Comparison of ENCODE assay signal across 10 mouse cellular contexts in genomic region chr5:123996194-123996593, GRCm38 (mm10). TPM values are rescaled to one million over a fixed set of nuclear protein-coding genes. Genes with fewer than 3 reads are reported as not detected.
DNase-seq lines count a peak whose midpoint lies in the region; ATAC-seq lines count a peak whose summit lies in the region.
"Had no signal": no experiment of that assay in that cellular context is flagged by ENCODE, and none has a peak within 500 bp of the region (broad histone marks: within the 10 kb centered on the region; RNA-seq: fewer than 3 reads in every experiment).

No protein-coding gene starts in this region.

- H3K9me3 ChIP-seq in hindbrain, embryonic 12.5 days (replicated peaks) = no peaks in the 10 kb centered on the region
- no peaks in the 10 kb centered on the region for H3K9me3 ChIP-seq in hindbrain, embryonic 10.5 days
- no peaks in the 10 kb centered on the region for H3K9me3 ChIP-seq in midbrain, embryonic 10.5 days (replicated peaks)
- no peaks in the 10 kb centered on the region for H3K9me3 ChIP-seq in midbrain, embryonic 11.5 days (ENCODE audit: control insufficient read depth, low read length)

- H3K27me3 ChIP-seq in hindbrain, embryonic 12.5 days = peaks cover 14% of the 10 kb centered on the region
- H3K27me3 ChIP-seq in hindbrain, embryonic 10.5 days (ENCODE audit: insufficient read depth, poor library complexity, severe bottlenecking) = peaks cover 5% of the 10 kb centered on the region; the same call in 1 of the 2 replicates
- H3K27me3 ChIP-seq in midbrain, embryonic 10.5 days (ENCODE audit: low read depth, poor library complexity, severe bottlenecking) = no peaks in the 10 kb centered on the region
- H3K27me3 ChIP-seq in midbrain, embryonic 11.5 days (ENCODE audit: control insufficient read depth, insufficient read depth, low read length) = no peaks in the 10 kb centered on the region

- DNase-seq in hindbrain, embryonic 10.5 days (ENCODE audit: low spot score) = no peak
- no peak for DNase-seq in midbrain, embryonic 10.5 days (ENCODE audit: low spot score)
- DNase-seq in midbrain, embryonic 11.5 days (ENCODE audit: low spot score, missing footprints) = no peak
- DNase-seq in ES-CJ7 (ENCODE audit: low read depth, low spot score) (peak; percentile 79), ZHBTc4 (ENCODE audit: low read depth, low spot score) (peak; percentile 89)
- no peak for DNase-seq in adrenal gland, adult 18-20 months (ENCODE audit: low spot score in 2 of 2)
- DNase-seq: cerebellum, adult 11-12 months had no signal

- H3K4me2 ChIP-seq in hindbrain, embryonic 12.5 days (replicated peaks) = no peak overlapping the region
- no peak overlapping the region for H3K4me2 ChIP-seq in midbrain, embryonic 11.5 days

- WGBS in hindbrain, embryonic 12.5 days = 80% methylated on average over 10 of the region's 10 CpGs
- WGBS in hindbrain, embryonic 10.5 days = 85% methylated on average over 10 of the region's 10 CpGs
- WGBS in midbrain, embryonic 10.5 days = 91% methylated on average over 10 of the region's 10 CpGs
- 81% methylated on average over 10 of the region's 10 CpGs for WGBS in midbrain, embryonic 11.5 days

- peak overlapping the region; percentile 4; the same call in 1 of the 2 replicates for H3K27ac ChIP-seq in hindbrain, embryonic 12.5 days
- no peak overlapping the region for H3K27ac ChIP-seq in hindbrain, embryonic 10.5 days
- peak overlapping the region; percentile 52; the same call in 1 of the 2 replicates for H3K27ac ChIP-seq in midbrain, embryonic 10.5 days (replicated peaks)
- no peak overlapping the region for H3K27ac ChIP-seq in midbrain, embryonic 11.5 days (ENCODE audit: low read depth, low read length)

- peaks cover 14% of the 10 kb centered on the region for H3K4me1 ChIP-seq in hindbrain, embryonic 12.5 days
- peaks cover 48% of the 10 kb centered on the region for H3K4me1 ChIP-seq in hindbrain, embryonic 10.5 days (replicated peaks)
- H3K4me1 ChIP-seq in midbrain, embryonic 10.5 days = peaks cover 20% of the 10 kb centered on the region
- 0 out of 2 replicates have a peak, but pooled peaks cover 2% of the 10 kb centered on the region for H3K4me1 ChIP-seq in midbrain, embryonic 11.5 days (ENCODE audit: control insufficient read depth, insufficient read depth, low read length)

- H3K9ac ChIP-seq in hindbrain, embryonic 12.5 days = no peak overlapping the region
- H3K9ac ChIP-seq in midbrain, embryonic 11.5 days (ENCODE audit: low read length) = no peak overlapping the region

- no peak for ATAC-seq in hindbrain, embryonic 12.5 days (ENCODE audit: low FRiP score)
- ATAC-seq in midbrain, embryonic 11.5 days (ENCODE audit: low FRiP score) = no peak
- ATAC-seq: activated CD4-positive, CD25-positive, alpha-beta regulatory T cell, adult 4 months had no signal

- H3K4me3 ChIP-seq in hindbrain, embryonic 12.5 days = no peak overlapping the region
- H3K4me3 ChIP-seq in hindbrain, embryonic 10.5 days = no peak overlapping the region
- H3K4me3 ChIP-seq in midbrain, embryonic 10.5 days = no peak overlapping the region
- no peak overlapping the region for H3K4me3 ChIP-seq in midbrain, embryonic 11.5 days (ENCODE audit: low read depth, low read length)
- H3K4me3 ChIP-seq: erythroblast, embryonic 14.5 days had no signal

- 0 out of 2 replicates have a peak, but pooled peaks cover 3% of the 10 kb centered on the region for H3K36me3 ChIP-seq in hindbrain, embryonic 12.5 days
- peaks cover 39% of the 10 kb centered on the region for H3K36me3 ChIP-seq in hindbrain, embryonic 10.5 days
- no peaks in the 10 kb centered on the region for H3K36me3 ChIP-seq in midbrain, embryonic 10.5 days
- no peaks in the 10 kb centered on the region for H3K36me3 ChIP-seq in midbrain, embryonic 11.5 days (ENCODE audit: control insufficient read depth, insufficient read depth, low read length)

RNA-seq across cellular contexts. Expression of gene Hip1r, which starts 22.8 kb away (rescaled TPM):
- polyA plus RNA-seq in hindbrain, embryonic 12.5 days (2016; fragmentation: Nextera tagmentation; extraction: Ambion mirVana) = 14.4 and 20.4 TPM in 2 replicates
- polyA plus RNA-seq in hindbrain, embryonic 10.5 days (2016; fragmentation: Nextera tagmentation; extraction: Ambion mirVana) = 12.2 and 12.5 TPM in 2 replicates
- polyA plus RNA-seq in midbrain, embryonic 10.5 days (2016; fragmentation: Nextera tagmentation; extraction: Ambion mirVana) = 6.6 and 9.2 TPM in 2 replicates
- 4.6 and 5.2 TPM in 2 replicates for polyA plus RNA-seq in midbrain, embryonic 11.5 days (2014; fragmentation: Nextera tagmentation; extraction: Ambion mirVana)
- 10 to 100 TPM; 20.1 to 28.4 TPM for total RNA-seq in adrenal gland, adult 18-20 months (2021)

RNA-seq across cellular contexts. Expression of gene Vps37b, which starts 35.9 kb away (rescaled TPM):
- 70.8 and 78.6 TPM in 2 replicates for polyA plus RNA-seq in hindbrain, embryonic 12.5 days (2016; fragmentation: Nextera tagmentation; extraction: Ambion mirVana)
- polyA plus RNA-seq in hindbrain, embryonic 10.5 days (2016; fragmentation: Nextera tagmentation; extraction: Ambion mirVana) = 57.5 and 71.8 TPM in 2 replicates
- 58.1 and 69.2 TPM in 2 replicates for polyA plus RNA-seq in midbrain, embryonic 10.5 days (2016; fragmentation: Nextera tagmentation; extraction: Ambion mirVana)
- polyA plus RNA-seq in midbrain, embryonic 11.5 days (2014; fragmentation: Nextera tagmentation; extraction: Ambion mirVana) = 45.5 and 50.7 TPM in 2 replicates
- total RNA-seq in adrenal gland, adult 18-20 months (2021) = 100 to 1,000 TPM in 1 of 2 experiments, 10 to 100 TPM in 1; 97.2 to 127 TPM

Comparison
In these comparisons a context has a peak if more than half of its experiments do, and no peak if none do; other contexts are left out.
1. H3K27ac ChIP-seq: peak in hindbrain, embryonic 12.5 days (single experiment) and midbrain, embryonic 10.5 days (single experiment); none in hindbrain, embryonic 10.5 days (single experiment) and midbrain, embryonic 11.5 days (single experiment).
2. DNase-seq: peak in ES-CJ7 (single experiment) and ZHBTc4 (single experiment); none in hindbrain, embryonic 10.5 days (single experiment), midbrain, embryonic 10.5 days (single experiment), midbrain, embryonic 11.5 days (single experiment) and adrenal gland, adult 18-20 months (0 of 2).